Mouse (Mus musculus) myocyte (in vitro differentiated cells): Measurements from ENCODE around the gene Yipf2.

Experiments
- CEBPB ChIP-seq: IDR thresholded peaks from 2 replicates; pipeline ENCODE4 v1.6.1; 2011; ENCODE audit warnings: mild to moderate bottlenecking, moderate library complexity; ENCODE audit not compliant: poor library complexity, insufficient read depth, severe bottlenecking
- E2F4 ChIP-seq: IDR thresholded peaks from one replicate; pipeline ENCODE4 v1.6.1; 2011; ENCODE audit warnings: mild to moderate bottlenecking, control low read depth, moderate library complexity; ENCODE audit not compliant: insufficient read depth
- MAX ChIP-seq: IDR thresholded peaks from one replicate; pipeline ENCODE4 v1.6.1; 2011; ENCODE audit warnings: low read depth, mild to moderate bottlenecking, control low read depth
- MYOD1 ChIP-seq, 3 experiments: IDR thresholded peaks; one replicate each; pipeline ENCODE4 v1.6.1; 2011; ENCODE audit warnings: control low read depth in 2 of 3, low read depth in 2 of 3, mild to moderate bottlenecking in 2 of 3, moderate library complexity in 1 of 3; ENCODE audit not compliant: insufficient read length in 2 of 3, control insufficient read depth in 1 of 3
- MYOG ChIP-seq, 3 experiments: IDR thresholded peaks; one replicate each; pipeline ENCODE4 v1.6.1; 2011; ENCODE audit warnings: control low read depth in 2 of 3, low read depth in 2 of 3, mild to moderate bottlenecking in 2 of 3; ENCODE audit not compliant: insufficient read length in 2 of 3, control insufficient read depth in 1 of 3, insufficient read depth in 1 of 3
- POLR2A ChIP-seq: IDR thresholded peaks from one replicate; pipeline ENCODE4 v1.6.1; 2011; ENCODE audit warnings: low read depth, mild to moderate bottlenecking, control low read depth, moderate library complexity; ENCODE audit not compliant: insufficient read length
- POLR2AphosphoS2 ChIP-seq: IDR thresholded peaks from one replicate; pipeline ENCODE4 v1.6.1; 2011; ENCODE audit warnings: low read depth, control low read depth; ENCODE audit not compliant: insufficient read length
- REST ChIP-seq: IDR thresholded peaks from one replicate; pipeline ENCODE4 v1.6.1; 2011; ENCODE audit warnings: mild to moderate bottlenecking, control low read depth, moderate library complexity; ENCODE audit not compliant: insufficient read depth, insufficient read length
- SRF ChIP-seq: IDR thresholded peaks from one replicate; pipeline ENCODE4 v1.6.1; 2011; ENCODE audit warnings: low read depth; ENCODE audit not compliant: control insufficient read depth, insufficient read length
- TCF12 ChIP-seq: IDR thresholded peaks from one replicate; pipeline ENCODE4 v1.6.1; 2011; ENCODE audit warnings: mild to moderate bottlenecking, control low read depth; ENCODE audit not compliant: poor library complexity, insufficient read depth, severe bottlenecking
- TCF3 ChIP-seq: IDR thresholded peaks from one replicate; pipeline ENCODE4 v1.6.1; 2011; ENCODE audit warnings: low read depth, control low read depth; ENCODE audit not compliant: insufficient read length
- USF1 ChIP-seq: IDR thresholded peaks from one replicate; pipeline ENCODE4 v1.6.1; 2011; ENCODE audit warnings: low read depth, mild to moderate bottlenecking, control low read depth, moderate library complexity

GRCm38 (mm10) chr9:21626571-21626970, 33.9 kb upstream of the Yipf2 start:
- TF ChIP-seq MYOG (IDR thresholded peaks at IDR 0.05; ENCODE audit: control insufficient read depth in 1 of 3, insufficient read depth in 1 of 3, insufficient read length in 2 of 3, low read depth in 2 of 3) = no peak
- TF ChIP-seq USF1 = no peak
- TF ChIP-seq POLR2A = no peak
- TF ChIP-seq POLR2AphosphoS2 = no peak
- TF ChIP-seq MAX = no peak
- no peak for TF ChIP-seq SRF
- TF ChIP-seq E2F4 = no peak
- no peak for TF ChIP-seq TCF12
- TF ChIP-seq REST = no peak
- no peak for TF ChIP-seq CEBPB
- TF ChIP-seq TCF3 = no peak
- no peak for TF ChIP-seq MYOD1 (IDR thresholded peaks at IDR 0.05; ENCODE audit: control insufficient read depth in 1 of 3, insufficient read length in 2 of 3, low read depth in 2 of 3)
